Mouse (Mus musculus) brain, embryonic 14.5 days (tissue): ENCODE data around the gene Nrxn2.

Experiments used
- CTCF ChIP-seq: fragments of 200-500 bp; IDR thresholded peaks from 2 replicates; pipeline ENCODE4 v1.5.1; 2012; ENCODE audit warnings: inconsistent platforms, mild to moderate bottlenecking, moderate library complexity, borderline replicate concordance; ENCODE audit not compliant: insufficient read depth, insufficient read length; ENCODE audit errors: extremely low read depth
- POLR2A ChIP-seq: fragments of 200-500 bp; IDR thresholded peaks from 2 replicates; pipeline ENCODE4 v1.6.1; 2012; ENCODE audit warnings: mild to moderate bottlenecking, inconsistent platforms, borderline replicate concordance; ENCODE audit not compliant: poor library complexity, insufficient read depth, insufficient read length, severe bottlenecking; ENCODE audit errors: extremely low read depth

DNA sequence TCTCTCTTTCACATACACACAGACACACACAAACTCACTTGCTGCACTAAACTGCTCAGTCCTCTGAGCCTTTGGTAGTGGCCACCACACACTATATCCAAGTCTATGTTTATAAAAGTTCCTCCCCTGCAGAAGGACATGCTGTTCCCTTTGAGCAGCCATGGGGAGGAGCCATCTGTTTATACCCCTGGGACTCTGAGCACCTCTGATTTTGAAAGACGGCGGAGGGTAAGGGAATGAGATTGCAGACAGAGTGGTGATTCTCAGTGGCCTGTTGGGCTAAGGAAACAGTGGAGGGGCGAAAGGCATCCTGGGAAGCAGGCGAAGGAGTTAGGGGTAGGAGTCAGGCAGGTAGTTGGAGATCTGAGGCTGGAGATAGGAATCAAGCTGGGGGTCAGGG, 121.1 kb downstream of the Nrxn2 start:
- no peak for TF ChIP-seq POLR2A
- TF ChIP-seq CTCF, result no peak
